Mouse (Mus musculus) frontal cortex, postnatal 25 days (tissue): Measurements from ENCODE around the gene C130026I21Rik.
"Not testable (repeated sequence)": the region's sequence is repeated elsewhere in the genome, so short reads cannot be mapped to it uniquely, and the experiment has no call there.

ENCODE experiments used
- DNase-seq, 2 experiments: peaks; one replicate each; pipeline ENCODE4 v3.0.0; 2022; ENCODE audit warnings: low spot score in 2 of 2

The C130026I21Rik gene

DNA sequence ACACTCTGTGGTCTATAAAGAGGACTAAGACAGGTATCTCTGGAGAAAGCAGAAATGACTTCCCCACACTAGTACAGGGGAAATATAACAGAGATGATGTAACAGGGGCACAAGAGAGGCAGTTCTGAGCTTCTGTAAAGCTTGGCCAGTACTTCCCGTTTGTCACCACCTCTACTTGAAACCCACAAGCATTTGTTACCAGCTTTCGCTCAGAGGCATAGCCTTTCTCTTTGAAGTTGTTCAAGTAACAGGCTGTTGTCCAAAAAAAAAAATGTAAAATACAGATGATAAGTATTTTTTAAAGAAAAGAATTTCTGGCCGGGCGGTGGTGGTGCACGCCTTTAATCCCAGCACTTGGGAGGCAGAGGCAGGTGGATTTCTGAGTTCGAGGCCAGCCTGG, 236.8 kb downstream of the C130026I21Rik start:
- DNase-seq = not testable (repeated sequence)

DNA sequence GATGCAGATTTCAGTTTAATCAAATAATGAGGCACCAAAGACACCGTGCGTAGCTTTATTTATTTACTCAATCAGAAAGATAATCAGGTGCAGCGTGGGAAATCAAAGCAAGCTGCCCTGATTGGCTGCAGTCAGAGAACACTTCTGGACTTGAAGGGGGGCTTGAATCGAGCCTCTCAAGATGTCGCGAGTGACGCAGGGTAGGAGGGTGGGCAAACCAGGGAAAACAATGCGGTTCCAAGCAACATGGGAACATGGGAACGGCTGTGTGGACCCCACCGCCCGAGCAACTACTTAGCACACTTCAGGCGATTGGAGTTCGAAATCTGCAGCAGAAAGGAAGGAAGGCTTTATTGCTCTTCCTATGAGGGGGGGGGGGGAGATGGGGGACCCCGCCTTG, 240.2 kb downstream of the C130026I21Rik start:
- DNase-seq = not testable (repeated sequence)

DNA sequence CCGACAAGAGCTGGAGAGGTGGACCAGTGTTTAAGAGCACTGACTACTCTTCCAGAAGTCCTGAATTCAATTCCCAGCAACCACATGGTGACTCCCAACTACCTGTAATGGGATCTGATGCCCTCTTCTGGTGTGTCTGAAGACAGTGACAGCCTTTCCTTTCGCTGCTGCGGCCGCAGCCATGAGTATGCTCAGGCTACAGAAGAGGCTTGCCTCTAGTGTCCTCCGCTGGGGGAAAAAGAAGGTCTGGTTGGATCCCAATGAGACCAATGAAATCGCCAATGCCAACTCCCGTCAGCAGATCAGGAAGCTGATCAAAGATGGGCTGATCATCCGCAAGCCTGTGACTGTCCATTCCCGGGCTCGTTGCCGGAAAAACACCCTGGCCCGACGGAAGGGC, 258.4 kb downstream of the C130026I21Rik start:
- not testable (repeated sequence) for DNase-seq

DNA sequence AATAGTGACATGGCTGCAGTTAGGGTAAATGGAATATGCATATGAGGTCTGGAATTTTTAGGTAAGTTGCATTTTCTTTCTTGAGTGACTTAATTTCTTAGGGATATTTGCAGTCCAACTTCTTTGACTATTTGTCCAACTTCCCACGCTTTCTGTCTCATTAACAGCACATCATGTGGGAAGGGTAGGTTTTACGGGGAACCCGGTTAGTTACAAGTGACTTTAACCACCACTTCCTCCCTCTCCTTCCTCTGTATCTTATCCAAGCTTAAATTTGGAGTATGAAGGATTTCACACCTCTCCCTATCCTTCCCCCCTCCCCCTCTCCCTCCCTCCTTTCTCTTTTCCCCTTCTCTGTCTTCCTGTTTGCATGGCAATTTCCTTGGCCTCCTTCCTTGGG, 259.4 kb downstream of the C130026I21Rik start:
- not testable (repeated sequence) for DNase-seq

DNA sequence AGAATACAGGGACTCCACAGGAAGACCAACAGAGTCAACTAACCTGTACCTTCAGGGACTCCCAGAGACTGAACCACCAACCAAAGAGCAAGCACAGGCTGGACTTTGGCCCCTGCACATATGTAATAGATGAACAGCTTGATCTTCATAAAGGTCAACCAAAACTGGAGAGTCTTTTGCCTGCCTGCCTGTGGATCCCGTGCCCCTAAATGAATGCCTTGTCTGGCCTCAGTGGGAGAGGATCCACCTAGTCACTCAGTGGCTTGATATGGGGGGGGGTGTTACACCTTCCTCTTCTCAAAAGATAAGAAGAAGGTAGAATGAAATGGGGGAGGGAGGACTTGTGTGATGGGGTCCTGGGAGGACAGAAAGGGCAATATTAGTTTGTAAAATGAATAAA, 262.6 kb downstream of the C130026I21Rik start:
- DNase-seq = not testable (repeated sequence)

DNA sequence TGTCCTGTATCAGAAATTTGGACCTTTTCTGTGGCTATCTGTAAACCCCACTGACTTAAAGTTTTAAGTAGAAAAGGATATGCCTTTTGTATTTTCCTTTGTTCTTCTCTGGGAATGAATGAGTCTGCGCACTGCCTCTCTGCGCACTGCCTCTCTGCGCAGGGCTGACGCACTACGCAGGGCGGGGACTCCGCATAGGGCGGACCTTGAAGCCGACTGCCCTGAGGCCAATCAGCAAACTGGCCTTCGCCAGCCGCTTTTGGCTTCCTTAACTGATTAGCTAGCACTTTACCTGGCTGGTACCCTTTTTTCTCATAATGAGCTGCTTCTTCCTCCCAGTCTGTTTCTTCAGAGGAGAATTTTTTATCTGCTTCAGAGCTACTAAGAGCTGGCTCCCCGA, 271.1 kb downstream of the C130026I21Rik start:
- not testable (repeated sequence) for DNase-seq

DNA sequence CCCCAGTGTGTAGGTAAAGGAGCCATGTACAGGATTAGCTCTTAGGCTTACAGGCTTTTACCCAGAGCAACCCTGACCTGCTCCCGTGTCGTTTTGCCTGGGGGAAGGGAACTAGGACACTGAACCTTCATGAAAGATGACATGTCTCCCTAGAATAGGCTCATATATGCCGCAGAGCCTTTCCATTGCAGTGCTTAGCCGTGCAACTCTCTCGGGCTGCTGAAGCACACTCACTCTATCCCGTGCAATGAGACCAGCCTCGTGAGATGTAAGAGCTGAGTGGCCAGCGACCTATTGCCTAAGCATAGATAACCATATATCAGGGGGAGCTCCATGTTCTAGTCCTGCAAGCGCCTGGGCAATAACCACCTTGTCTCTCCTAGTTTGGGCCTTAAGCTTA, 274.1 kb downstream of the C130026I21Rik start:
- not testable (repeated sequence) for DNase-seq

DNA sequence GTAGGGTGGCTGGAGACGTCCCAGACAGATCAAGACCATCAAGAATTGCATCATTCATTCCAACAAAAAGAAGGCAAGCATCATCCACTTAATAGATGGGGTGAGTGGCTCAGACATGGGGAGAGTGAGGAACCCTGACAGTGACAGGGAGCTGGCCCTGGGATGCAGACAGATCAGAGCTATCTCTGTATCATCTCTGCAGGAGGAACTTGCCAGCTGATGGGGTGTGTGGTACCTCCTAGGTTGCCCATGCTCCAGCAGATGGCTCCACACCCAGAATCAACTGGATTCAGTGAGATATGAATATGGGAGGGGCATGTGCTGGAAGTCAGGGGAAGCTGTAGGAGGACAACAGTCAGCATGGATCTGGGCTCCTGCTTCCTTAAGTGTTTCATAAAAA, 275.9 kb downstream of the C130026I21Rik start:
- not testable (repeated sequence) for DNase-seq

DNA sequence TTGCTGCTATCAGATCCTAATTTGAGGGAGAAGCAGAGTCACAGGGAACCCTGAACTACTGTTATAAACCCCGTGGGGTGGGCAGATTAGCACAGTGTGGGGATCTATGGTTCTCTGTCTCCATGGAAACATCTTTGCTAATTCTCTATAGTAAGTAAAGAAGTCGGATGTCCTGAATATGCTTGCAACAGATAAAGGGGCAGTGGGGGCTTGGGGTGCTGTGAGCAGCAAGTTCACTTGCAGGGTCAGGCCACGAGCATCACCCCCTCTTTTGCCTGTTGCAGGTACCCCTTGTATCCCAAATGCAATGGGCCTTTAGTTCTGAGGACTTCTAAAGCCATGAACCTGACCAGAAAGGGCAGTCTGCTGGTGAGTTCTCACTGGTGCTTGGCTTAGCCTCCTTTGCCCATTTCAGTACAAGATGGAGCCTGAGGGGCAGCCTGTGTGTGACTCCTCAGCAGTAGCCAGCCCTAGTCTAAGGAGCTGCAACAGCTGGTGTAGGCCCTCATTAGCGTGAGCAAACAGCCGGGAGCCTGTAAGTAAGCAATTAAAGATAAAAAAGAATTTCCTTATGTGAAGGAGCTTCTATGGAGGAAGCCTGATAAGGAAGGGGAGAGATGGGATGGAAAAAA, 276.6 kb downstream of the C130026I21Rik start:
- not testable (repeated sequence) for DNase-seq

DNA sequence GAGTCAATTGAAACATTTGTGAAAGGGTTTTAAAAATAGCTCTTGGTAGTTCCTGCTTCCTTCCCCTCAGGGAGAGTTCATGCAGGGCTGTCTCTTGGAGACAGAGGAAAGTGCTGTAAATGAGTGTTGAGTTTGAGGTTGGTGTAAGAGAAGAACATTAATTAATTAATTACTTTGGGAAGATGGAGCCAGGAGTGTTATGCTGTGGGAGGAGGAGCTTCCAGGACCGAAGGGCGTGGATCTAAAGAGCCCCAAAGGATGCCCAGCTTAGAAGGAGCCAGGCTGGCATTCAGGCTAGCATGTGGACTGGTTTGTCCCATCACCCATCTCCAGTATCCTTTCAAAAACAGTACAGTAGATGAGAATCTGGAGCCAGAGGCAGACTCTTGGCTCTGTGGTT, 277.1 kb downstream of the C130026I21Rik start:
- DNase-seq = not testable (repeated sequence)

DNA sequence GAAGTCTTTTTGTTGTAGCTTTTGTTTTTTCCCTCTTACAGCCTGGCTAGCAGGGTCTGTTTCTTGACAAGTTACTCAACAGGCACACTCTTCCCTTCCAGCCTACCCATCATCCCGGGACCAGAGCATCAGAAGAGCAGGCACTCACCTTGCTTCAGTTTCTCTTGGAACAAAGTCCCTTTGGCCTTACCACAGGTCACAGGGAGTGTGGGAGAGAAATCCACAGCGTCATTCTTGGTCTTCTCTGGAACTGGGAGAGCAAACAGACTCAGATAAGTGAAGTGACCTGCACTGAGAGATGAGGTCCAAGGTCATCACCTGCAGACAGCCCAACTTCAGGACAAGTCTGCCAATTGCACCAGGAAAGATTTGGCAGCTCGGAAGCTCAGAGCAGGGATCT, 277.5 kb downstream of the C130026I21Rik start:
- not testable (repeated sequence) for DNase-seq

DNA sequence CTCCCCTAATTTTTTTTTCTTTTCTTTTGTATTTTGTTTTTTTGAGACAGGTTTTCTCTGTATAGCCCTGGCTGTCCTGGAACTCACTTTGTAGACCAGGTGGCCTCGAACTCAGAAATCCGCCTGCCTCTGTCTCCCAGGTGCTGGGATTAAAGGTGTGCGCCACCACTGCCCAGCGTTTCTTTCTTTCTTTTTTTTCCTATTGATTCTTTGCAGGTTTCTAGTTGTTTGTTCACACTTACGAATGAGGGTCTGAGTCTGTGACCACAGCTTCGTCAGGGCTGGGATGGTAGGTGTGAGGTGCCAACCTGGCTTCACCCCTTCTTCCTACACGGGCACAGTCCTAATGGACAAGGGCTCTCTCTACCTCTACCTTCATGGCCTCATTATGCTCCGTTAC, 281.3 kb downstream of the C130026I21Rik start:
- not testable (repeated sequence) for DNase-seq

DNA sequence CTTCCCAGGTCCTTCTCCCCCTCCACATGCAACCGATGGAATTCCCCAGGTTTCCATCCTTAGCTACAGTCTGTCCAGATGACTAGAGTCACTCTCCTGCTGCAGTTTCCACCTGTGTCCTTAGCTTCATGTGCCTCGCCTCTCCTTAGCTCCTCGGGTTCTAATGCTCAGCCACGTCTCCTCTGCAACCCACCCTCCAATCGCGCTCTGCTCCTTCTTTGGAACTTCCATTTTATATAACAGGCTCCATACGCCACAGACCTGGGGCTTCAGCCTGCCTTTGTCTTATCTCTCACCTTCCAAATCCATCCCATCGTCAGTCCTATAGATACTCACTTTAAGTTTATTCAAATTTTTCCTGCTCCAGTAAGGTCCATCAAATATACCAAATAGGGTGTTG, 282.6 kb downstream of the C130026I21Rik start:
- not testable (repeated sequence) for DNase-seq

DNA sequence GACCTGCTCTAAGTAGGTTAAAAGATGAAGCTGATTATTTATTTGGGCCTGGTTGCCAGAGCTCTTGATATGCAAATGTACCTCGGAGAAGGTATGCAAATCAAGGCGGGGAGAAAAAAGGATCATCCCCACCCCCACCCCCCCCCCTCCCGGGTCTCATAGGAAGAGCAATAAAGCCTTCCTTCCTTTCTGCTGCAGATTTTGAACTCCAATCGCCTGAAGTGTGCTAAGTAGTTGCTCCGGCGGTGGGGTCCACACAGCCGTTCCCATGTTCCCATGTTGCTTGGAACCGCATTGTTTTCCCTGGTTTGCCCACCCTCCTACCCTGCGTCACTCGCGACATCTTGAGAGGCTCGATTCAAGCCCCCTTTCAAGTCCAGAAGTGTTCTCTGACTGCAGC, 308.6 kb downstream of the C130026I21Rik start:
- not testable (repeated sequence) for DNase-seq

DNA sequence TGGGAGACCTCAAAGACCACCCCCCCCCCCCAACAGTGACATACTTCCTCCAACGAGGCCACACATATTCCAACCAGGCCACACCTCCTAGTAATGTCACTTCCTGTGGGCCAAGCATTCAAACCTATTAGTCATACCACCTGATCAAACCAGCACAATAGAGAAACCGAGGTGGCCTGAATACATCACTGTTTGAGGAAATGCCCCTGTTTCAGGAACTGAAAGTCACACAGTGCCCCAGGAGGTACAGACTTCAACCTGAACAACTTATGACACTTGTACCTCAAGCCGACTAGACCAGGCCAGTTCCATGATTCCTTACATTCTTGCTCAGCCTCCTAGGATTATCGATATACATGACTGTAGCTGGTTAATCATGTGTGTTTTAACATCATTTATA, 312.7 kb downstream of the C130026I21Rik start:
- not testable (repeated sequence) for DNase-seq

DNA sequence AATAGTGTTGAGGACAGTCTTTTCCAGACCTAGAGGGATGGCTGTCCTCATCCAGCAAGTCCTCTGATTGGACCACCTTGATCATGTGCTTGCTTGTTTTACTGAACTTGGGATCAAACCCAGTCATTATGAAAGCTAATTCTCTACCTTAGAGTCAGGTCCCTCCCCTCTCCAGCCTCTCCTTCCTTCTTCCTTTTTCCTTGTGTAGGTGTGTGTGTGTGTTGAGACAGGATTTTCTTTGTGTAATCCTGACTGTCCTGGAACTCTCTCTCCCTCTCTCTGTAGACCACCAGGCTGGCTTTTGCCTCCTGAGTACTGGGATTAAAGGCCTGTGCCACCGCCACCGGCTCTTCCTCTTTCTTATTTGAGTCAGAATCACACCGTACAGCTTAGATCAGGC, 313.6 kb downstream of the C130026I21Rik start:
- DNase-seq = not testable (repeated sequence)

DNA sequence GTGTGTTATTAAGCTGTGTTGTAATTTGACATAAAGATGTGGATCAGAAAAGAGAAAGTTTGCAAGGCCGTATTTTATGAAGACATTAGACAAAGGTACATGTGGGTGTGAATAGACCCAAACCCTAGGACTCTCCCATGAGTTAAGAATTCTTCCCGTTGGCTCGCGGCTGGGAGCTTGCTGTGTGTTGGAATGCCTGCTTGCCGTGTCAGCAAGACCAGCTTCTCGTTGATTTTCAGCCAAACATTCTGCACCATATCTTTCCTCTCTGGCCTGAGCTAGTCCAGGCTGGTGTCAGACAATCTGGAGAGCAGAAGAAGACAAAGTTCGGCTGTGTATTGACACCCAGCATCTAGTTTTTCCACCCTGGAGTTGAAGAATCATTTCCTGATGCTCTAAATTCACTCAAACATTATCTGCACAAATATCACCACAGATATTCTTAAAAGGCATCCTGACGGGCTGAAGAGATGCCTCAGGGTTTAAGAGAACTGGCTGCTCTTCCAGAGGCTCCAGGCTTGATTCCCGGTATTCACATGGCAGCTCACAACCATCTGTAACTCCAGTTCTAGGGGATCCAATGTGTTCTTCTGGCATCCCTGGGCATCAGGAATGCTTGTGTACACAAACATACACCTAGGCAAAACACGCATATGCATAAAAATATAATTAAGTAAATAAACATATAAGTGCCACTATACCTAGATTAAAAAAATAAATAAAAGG, 317.7 kb downstream of the C130026I21Rik start:
- no peak for DNase-seq

DNA sequence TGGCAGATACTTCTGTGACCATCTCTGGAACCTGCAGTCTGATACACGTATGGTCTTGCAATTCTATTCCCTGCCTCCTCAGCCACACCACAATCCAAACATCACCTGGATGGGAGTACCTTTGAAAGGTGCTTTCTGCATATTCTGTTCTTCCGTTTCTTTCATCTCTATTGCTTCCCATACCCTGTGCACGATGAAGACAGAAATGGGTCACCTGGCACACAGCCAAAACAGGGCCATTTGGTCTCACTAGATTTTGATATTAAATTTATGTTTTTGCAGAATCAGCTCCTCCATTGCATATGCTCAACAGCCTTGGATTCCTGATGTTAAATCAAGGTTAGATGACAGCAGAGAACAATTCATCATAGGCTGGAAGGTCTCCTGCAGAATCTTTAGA, 318.8 kb downstream of the C130026I21Rik start:
- DNase-seq = no peak

DNA sequence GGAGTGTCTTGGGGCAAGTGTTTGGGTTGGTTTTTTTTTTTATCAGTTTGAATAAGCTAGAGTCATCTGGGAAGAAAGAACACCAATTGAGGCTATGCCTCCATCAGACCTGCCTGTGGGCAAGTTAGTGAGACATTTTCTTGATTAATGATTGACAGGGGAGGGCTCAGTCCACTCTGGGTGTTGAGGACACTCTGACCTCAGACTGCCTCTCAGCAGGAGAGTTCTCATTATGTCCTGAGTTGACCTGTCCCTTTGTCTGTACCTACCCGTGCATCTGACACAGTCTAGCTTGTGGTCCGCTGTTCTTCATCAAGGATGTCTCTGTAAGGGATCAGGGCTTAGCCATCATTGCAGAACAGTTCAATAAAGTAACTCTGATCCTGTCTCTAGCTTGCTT, 323.0 kb downstream of the C130026I21Rik start:
- DNase-seq = no peak

DNA sequence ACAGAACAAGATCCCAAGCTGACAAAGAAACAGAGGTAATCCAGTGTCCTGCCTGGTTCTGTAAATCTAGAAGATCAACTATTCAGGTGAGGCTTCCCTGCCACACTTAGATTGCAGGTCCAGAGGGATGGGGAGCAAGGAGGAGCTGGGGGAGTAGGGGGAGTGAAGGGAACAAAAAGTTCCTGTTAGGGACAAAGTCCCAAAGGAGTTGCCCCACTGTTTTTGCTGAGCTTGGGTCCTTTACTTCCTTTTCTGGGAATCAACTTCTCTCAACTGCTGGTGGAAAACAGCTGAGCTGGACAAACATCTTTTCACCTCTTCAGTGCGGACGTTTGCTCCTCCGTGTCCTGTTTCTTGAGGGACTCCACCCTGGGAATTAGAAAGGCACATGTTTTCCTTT, 324.4 kb downstream of the C130026I21Rik start:
- no peak for DNase-seq

DNA sequence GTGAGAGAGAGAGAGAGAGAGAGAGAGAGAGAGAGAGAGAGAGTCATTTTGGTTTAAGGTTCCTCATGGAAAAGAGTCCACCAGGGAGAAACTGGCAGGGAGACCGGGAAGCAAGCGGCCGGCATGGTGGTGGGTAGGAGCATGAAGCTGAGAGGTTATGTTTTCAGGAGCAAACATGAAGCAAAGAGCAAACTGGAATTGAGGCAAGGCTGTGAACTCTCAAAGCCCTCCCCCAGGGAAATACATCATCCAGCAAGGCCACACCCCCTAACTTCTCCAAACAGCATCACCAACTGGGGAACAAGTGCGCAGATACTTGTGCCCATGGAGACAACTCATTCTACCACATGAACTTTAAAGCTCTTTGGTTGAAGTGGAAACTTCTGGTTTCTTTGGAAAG, 326.8 kb downstream of the C130026I21Rik start:
- no peak for DNase-seq
